Mouse (Mus musculus) erythroblast, embryonic 14.5 days (primary cell): ENCODE results near the gene 2010111I01Rik. TPM values are rescaled to one million over a fixed set of nuclear protein-coding genes. Genes with fewer than 3 reads are reported as not detected.

ENCODE experiments used
- H3K27me3 ChIP-seq: 2 replicates; pipeline ENCODE4 v1.6.1; 2012; ENCODE audit warnings: inconsistent platforms; ENCODE audit not compliant: control insufficient read depth
- H3K36me3 ChIP-seq: 2 replicates; pipeline ENCODE4 v1.6.1; 2012; ENCODE audit warnings: mild to moderate bottlenecking, inconsistent platforms; ENCODE audit not compliant: control insufficient read depth
- H3K4me1 ChIP-seq: 2 replicates; pipeline ENCODE4 v1.6.1; 2012; ENCODE audit warnings: inconsistent platforms; ENCODE audit not compliant: control insufficient read depth
- H3K4me3 ChIP-seq: replicated peaks from 2 replicates; pipeline ENCODE3; 2012; ENCODE audit warnings: moderate library complexity, mild to moderate bottlenecking, inconsistent platforms
- H3K9me3 ChIP-seq: 2 replicates; pipeline ENCODE4 v1.6.1; 2012; ENCODE audit warnings: low read length, inconsistent platforms, mixed read lengths; ENCODE audit not compliant: control insufficient read depth
- GATA1 ChIP-seq: IDR thresholded peaks from 2 replicates; pipeline ENCODE4 v1.6.1; 2012; ENCODE audit warnings: low read length, inconsistent platforms, mixed read lengths
- TAL1 ChIP-seq: IDR thresholded peaks from 3 replicates; pipeline ENCODE4 v1.6.1; 2012; ENCODE audit warnings: low read length, inconsistent platforms, mixed read lengths
- polyA plus RNA-seq: library from polyadenylated mRNA; stranded (reverse); fragments of >175 nt; gene quantifications from 2 replicates; pipeline ENCODE4 v1.2.3, GENCODE M21; 2012

2010111I01Rik gene
- polyA plus RNA-seq, 1 experiment = 2.2 TPM

GRCm38 (mm10) chr13:62929766-62930389 is 34.8 kb upstream of the 2010111I01Rik start:
- no peak for TF ChIP-seq GATA1
- no peak for TF ChIP-seq TAL1
- Histone ChIP-seq H3K9me3 (no peaks in the 10 kb centered on the region), H3K4me1 (peaks cover 3% of the 10 kb centered on the region), H3K36me3 (no peaks in the 10 kb centered on the region), H3K4me3 (no peak overlapping the region), H3K27me3 (no peaks in the 10 kb centered on the region; the same call in 1 of the 2 replicates)

- no peak overlapping the region for H3K4me3 ChIP-seq
- TF ChIP-seq TAL1 = no peak
- no peak for TF ChIP-seq GATA1
- peaks cover 2% of the 10 kb centered on the region; the same call in 1 of the 2 replicates for H3K27me3 ChIP-seq
- no peaks in the 10 kb centered on the region for H3K9me3 ChIP-seq
- H3K4me1 ChIP-seq = peaks cover 8% of the 10 kb centered on the region
- no peaks in the 10 kb centered on the region for H3K36me3 ChIP-seq
These were observed 32.2 kb upstream of the 2010111I01Rik start for GRCm38 (mm10) chr13:62932452-62932851.

- peak; percentile 49; the same call in 1 of the 2 replicates for TF ChIP-seq GATA1
- peak; percentile 68 for TF ChIP-seq TAL1
- Histone ChIP-seq H3K4me1 (peaks cover 42% of the 10 kb centered on the region), H3K4me3 (peak overlapping the region; percentile 38), H3K9me3 (no peaks in the 10 kb centered on the region), H3K36me3 (no peaks in the 10 kb centered on the region), H3K27me3 (peaks cover 12% of the 10 kb centered on the region)
These were observed 25.3 kb upstream of the 2010111I01Rik start for GRCm38 (mm10) chr13:62939371-62939770.

- Histone ChIP-seq H3K4me3 (peak overlapping the region; percentile 38), H3K27me3 (peaks cover 12% of the 10 kb centered on the region), H3K9me3 (no peaks in the 10 kb centered on the region), H3K36me3 (no peaks in the 10 kb centered on the region), H3K4me1 (peaks cover 42% of the 10 kb centered on the region)
- no peak for TF ChIP-seq TAL1
- 0 out of 2 replicates have a peak, but pooled peaks have one; percentile 17 for TF ChIP-seq GATA1
These were observed 24.9 kb upstream of the 2010111I01Rik start for GRCm38 (mm10) chr13:62939797-62940196.

GRCm38 (mm10) chr13:62940721-62941120 is 24.0 kb upstream of the 2010111I01Rik start:
- TF ChIP-seq GATA1 (no peak), TAL1 (no peak)

GRCm38 (mm10) chr13:62941341-62942005 is 23.2 kb upstream of the 2010111I01Rik start:
- Histone ChIP-seq H3K36me3 (no peaks in the 10 kb centered on the region), H3K9me3 (no peaks in the 10 kb centered on the region), H3K27me3 (peaks cover 10% of the 10 kb centered on the region), H3K4me3 (no peak overlapping the region), H3K4me1 (peaks cover 39% of the 10 kb centered on the region)
- TF ChIP-seq TAL1 (peak; percentile 30; the same call in 1 of the 3 replicates), GATA1 (no peak)

More at GRCm38 (mm10) chr13:62940721-62941120, 24.0 kb upstream of the 2010111I01Rik start:
- Histone ChIP-seq H3K27me3 (peaks cover 12% of the 10 kb centered on the region), H3K4me3 (no peak overlapping the region), H3K36me3 (no peaks in the 10 kb centered on the region), H3K4me1 (peaks cover 39% of the 10 kb centered on the region), H3K9me3 (no peaks in the 10 kb centered on the region)

- Histone ChIP-seq H3K4me1 (peaks cover 34% of the 10 kb centered on the region), H3K9me3 (no peaks in the 10 kb centered on the region), H3K36me3 (no peaks in the 10 kb centered on the region), H3K27me3 (peaks cover 2% of the 10 kb centered on the region; the same call in 1 of the 2 replicates), H3K4me3 (no peak overlapping the region)
- TF ChIP-seq GATA1 (no peak), TAL1 (no peak)
These were observed 21.3 kb upstream of the 2010111I01Rik start for GRCm38 (mm10) chr13:62943274-62943830.

GRCm38 (mm10) chr13:62944109-62944508 is 20.6 kb upstream of the 2010111I01Rik start:
- H3K9me3 ChIP-seq = no peaks in the 10 kb centered on the region
- no peaks in the 10 kb centered on the region for H3K27me3 ChIP-seq
- no peak overlapping the region for H3K4me3 ChIP-seq
- TF ChIP-seq GATA1 = no peak
- no peak for TF ChIP-seq TAL1
- no peaks in the 10 kb centered on the region for H3K36me3 ChIP-seq
- peaks cover 26% of the 10 kb centered on the region for H3K4me1 ChIP-seq

- Histone ChIP-seq H3K27me3 (no peaks in the 10 kb centered on the region), H3K4me3 (no peak overlapping the region)
- no peak for TF ChIP-seq TAL1
- TF ChIP-seq GATA1 = no peak
These were observed 15.0 kb upstream of the 2010111I01Rik start for GRCm38 (mm10) chr13:62949560-62950188.

More at GRCm38 (mm10) chr13:62949560-62950188, 15.0 kb upstream of the 2010111I01Rik start:
- H3K4me1 ChIP-seq = peaks cover 7% of the 10 kb centered on the region
- H3K9me3 ChIP-seq = no peaks in the 10 kb centered on the region
- no peaks in the 10 kb centered on the region for H3K36me3 ChIP-seq
